Mouse (Mus musculus): Measurements from ENCODE around the gene Ccnjl. TPM values are rescaled to one million over a fixed set of nuclear protein-coding genes. Genes with fewer than 3 reads are reported as not detected.

Ccnjl gene
- polyA plus RNA-seq, 1 experiment from 2014 or later: 44.0 TPM

- Histone ChIP-seq H3K4me2 (ENCODE audit: low read depth) (no peak overlapping the region), H3K9me3 (ENCODE audit: control insufficient read depth, low read length) (no peaks in the 10 kb centered on the region), H3K27ac (ENCODE audit: low read depth, low read length) (0 out of 2 replicates have a peak overlapping the region, but pooled peaks have one; percentile 35), H3K27me3 (ENCODE audit: control insufficient read depth, insufficient read depth, low read length) (no peaks in the 10 kb centered on the region), H3K9ac (ENCODE audit: low read length) (no peak overlapping the region), H3K4me1 (ENCODE audit: control insufficient read depth, insufficient read depth, low read length) (no peaks in the 10 kb centered on the region; the same call in 1 of the 2 replicates), H3K36me3 (ENCODE audit: control insufficient read depth, insufficient read depth, low read length) (peaks cover 10% of the 10 kb centered on the region), H3K4me3 (ENCODE audit: low read depth, low read length) (no peak overlapping the region)
- 30% methylated on average over 6 of the region's 6 CpGs for WGBS
- DNase-seq (ENCODE audit: low spot score): peak; percentile 50
- ATAC-seq (ENCODE audit: insufficient read depth, low FRiP score, low TSS enrichment): peak; percentile 86
Observed at GRCm38 (mm10) chr11:43539863-43540262, 11.3 kb downstream of the Ccnjl start.

GRCm38 (mm10) chr11:43543711-43544466, 15.3 kb downstream of the Ccnjl start:
- no peak overlapping the region for H3K27ac ChIP-seq (ENCODE audit: low read depth, low read length)
- no peak overlapping the region for H3K9ac ChIP-seq (ENCODE audit: low read length)
- no peak overlapping the region for H3K4me3 ChIP-seq (ENCODE audit: low read depth, low read length)
- no peak for DNase-seq (ENCODE audit: low spot score)
- H3K4me1 ChIP-seq (ENCODE audit: control insufficient read depth, insufficient read depth, low read length): peaks cover 5% of the 10 kb centered on the region; the same call in 1 of the 2 replicates
- no peaks in the 10 kb centered on the region for H3K9me3 ChIP-seq (ENCODE audit: control insufficient read depth, low read length)
- no peak overlapping the region for H3K4me2 ChIP-seq (ENCODE audit: low read depth)
- ATAC-seq (ENCODE audit: insufficient read depth, low FRiP score, low TSS enrichment): no peak
- peaks cover 6% of the 10 kb centered on the region for H3K36me3 ChIP-seq (ENCODE audit: control insufficient read depth, insufficient read depth, low read length)
- WGBS: 93% methylated on average over 15 of the region's 15 CpGs
- no peaks in the 10 kb centered on the region for H3K27me3 ChIP-seq (ENCODE audit: control insufficient read depth, insufficient read depth, low read length)

GRCm38 (mm10) chr11:43544819-43545218, 16.2 kb downstream of the Ccnjl start:
- ATAC-seq (ENCODE audit: insufficient read depth, low FRiP score, low TSS enrichment) (no peak), DNase-seq (ENCODE audit: low spot score) (no peak)
- 92% methylated on average over 7 of the region's 7 CpGs for WGBS
- no peak overlapping the region for H3K4me2 ChIP-seq (ENCODE audit: low read depth)
- H3K27me3 ChIP-seq (ENCODE audit: control insufficient read depth, insufficient read depth, low read length): no peaks in the 10 kb centered on the region
- no peak overlapping the region for H3K9ac ChIP-seq (ENCODE audit: low read length)
- H3K4me3 ChIP-seq (ENCODE audit: low read depth, low read length): no peak overlapping the region
- no peaks in the 10 kb centered on the region for H3K9me3 ChIP-seq (ENCODE audit: control insufficient read depth, low read length)
- H3K36me3 ChIP-seq (ENCODE audit: control insufficient read depth, insufficient read depth, low read length): peaks cover 6% of the 10 kb centered on the region
- no peak overlapping the region for H3K27ac ChIP-seq (ENCODE audit: low read depth, low read length)
- H3K4me1 ChIP-seq (ENCODE audit: control insufficient read depth, insufficient read depth, low read length): peaks cover 5% of the 10 kb centered on the region; the same call in 1 of the 2 replicates

- Histone ChIP-seq H3K4me2 (ENCODE audit: low read depth) (no peak overlapping the region), H3K9ac (ENCODE audit: low read length) (no peak overlapping the region), H3K4me3 (ENCODE audit: low read depth, low read length) (no peak overlapping the region), H3K4me1 (ENCODE audit: control insufficient read depth, insufficient read depth, low read length) (peaks cover 5% of the 10 kb centered on the region; the same call in 1 of the 2 replicates), H3K9me3 (ENCODE audit: control insufficient read depth, low read length) (no peaks in the 10 kb centered on the region), H3K36me3 (ENCODE audit: control insufficient read depth, insufficient read depth, low read length) (peaks cover 6% of the 10 kb centered on the region), H3K27me3 (ENCODE audit: control insufficient read depth, insufficient read depth, low read length) (no peaks in the 10 kb centered on the region), H3K27ac (ENCODE audit: low read depth, low read length) (no peak overlapping the region)
- DNase-seq (ENCODE audit: low spot score) (no peak), ATAC-seq (ENCODE audit: insufficient read depth, low FRiP score, low TSS enrichment) (no peak)
- WGBS: 74% methylated on average over 16 of the region's 16 CpGs
Observed at GRCm38 (mm10) chr11:43545873-43546475, 17.4 kb downstream of the Ccnjl start.

- H3K9ac ChIP-seq (ENCODE audit: low read length): no peak overlapping the region
- no peaks in the 10 kb centered on the region for H3K27me3 ChIP-seq (ENCODE audit: control insufficient read depth, insufficient read depth, low read length)
- H3K36me3 ChIP-seq (ENCODE audit: control insufficient read depth, insufficient read depth, low read length): peaks cover 6% of the 10 kb centered on the region
- H3K4me3 ChIP-seq (ENCODE audit: low read depth, low read length): no peak overlapping the region
- no peaks in the 10 kb centered on the region for H3K9me3 ChIP-seq (ENCODE audit: control insufficient read depth, low read length)
- peaks cover 5% of the 10 kb centered on the region; the same call in 1 of the 2 replicates for H3K4me1 ChIP-seq (ENCODE audit: control insufficient read depth, insufficient read depth, low read length)
- H3K27ac ChIP-seq (ENCODE audit: low read depth, low read length): no peak overlapping the region
- WGBS: 69% methylated on average over 4 of the region's 4 CpGs
- H3K4me2 ChIP-seq (ENCODE audit: low read depth): no peak overlapping the region
- DNase-seq (ENCODE audit: low spot score) (no peak), ATAC-seq (ENCODE audit: insufficient read depth, low FRiP score, low TSS enrichment) (no peak)
Observed at GRCm38 (mm10) chr11:43546678-43547077, 18.1 kb downstream of the Ccnjl start.

GRCm38 (mm10) chr11:43548148-43548547, 19.6 kb downstream of the Ccnjl start:
- 62% methylated on average over 7 of the region's 7 CpGs for WGBS
- Histone ChIP-seq H3K4me2 (ENCODE audit: low read depth) (no peak overlapping the region), H3K9ac (ENCODE audit: low read length) (no peak overlapping the region), H3K27ac (ENCODE audit: low read depth, low read length) (peak overlapping the region; percentile 53; the same call in 1 of the 2 replicates), H3K36me3 (ENCODE audit: control insufficient read depth, insufficient read depth, low read length) (peaks cover 5% of the 10 kb centered on the region), H3K9me3 (ENCODE audit: control insufficient read depth, low read length) (no peaks in the 10 kb centered on the region), H3K27me3 (ENCODE audit: control insufficient read depth, insufficient read depth, low read length) (no peaks in the 10 kb centered on the region), H3K4me3 (ENCODE audit: low read depth, low read length) (no peak overlapping the region), H3K4me1 (ENCODE audit: control insufficient read depth, insufficient read depth, low read length) (peaks cover 5% of the 10 kb centered on the region; the same call in 1 of the 2 replicates)
- peak; percentile 51 for DNase-seq (ENCODE audit: low spot score)
- ATAC-seq (ENCODE audit: insufficient read depth, low FRiP score, low TSS enrichment): no peak

- H3K4me1 ChIP-seq (ENCODE audit: control insufficient read depth, insufficient read depth, low read length): peaks cover 5% of the 10 kb centered on the region; the same call in 1 of the 2 replicates
- no peak for ATAC-seq (ENCODE audit: insufficient read depth, low FRiP score, low TSS enrichment)
- no peak overlapping the region for H3K4me2 ChIP-seq (ENCODE audit: low read depth)
Observed at GRCm38 (mm10) chr11:43548657-43549435, 20.3 kb downstream of the Ccnjl start.

GRCm38 (mm10) chr11:43549701-43550100, 21.1 kb downstream of the Ccnjl start:
- Histone ChIP-seq H3K4me2 (ENCODE audit: low read depth) (no peak overlapping the region), H3K4me1 (ENCODE audit: control insufficient read depth, insufficient read depth, low read length) (peaks cover 5% of the 10 kb centered on the region; the same call in 1 of the 2 replicates), H3K4me3 (ENCODE audit: low read depth, low read length) (no peak overlapping the region), H3K36me3 (ENCODE audit: control insufficient read depth, insufficient read depth, low read length) (peaks cover 4% of the 10 kb centered on the region; the same call in 1 of the 2 replicates), H3K27ac (ENCODE audit: low read depth, low read length) (no peak overlapping the region), H3K9ac (ENCODE audit: low read length) (no peak overlapping the region), H3K27me3 (ENCODE audit: control insufficient read depth, insufficient read depth, low read length) (no peaks in the 10 kb centered on the region), H3K9me3 (ENCODE audit: control insufficient read depth, low read length) (no peaks in the 10 kb centered on the region)
- ATAC-seq (ENCODE audit: insufficient read depth, low FRiP score, low TSS enrichment) (no peak), DNase-seq (ENCODE audit: low spot score) (no peak)
- 65% methylated on average over 11 of the region's 11 CpGs for WGBS

More at GRCm38 (mm10) chr11:43548657-43549435, 20.3 kb downstream of the Ccnjl start:
- no peaks in the 10 kb centered on the region for H3K9me3 ChIP-seq (ENCODE audit: control insufficient read depth, low read length)
- no peak overlapping the region for H3K9ac ChIP-seq (ENCODE audit: low read length)
- DNase-seq (ENCODE audit: low spot score): no peak
- no peaks in the 10 kb centered on the region for H3K27me3 ChIP-seq (ENCODE audit: control insufficient read depth, insufficient read depth, low read length)
- peaks cover 4% of the 10 kb centered on the region; the same call in 1 of the 2 replicates for H3K36me3 ChIP-seq (ENCODE audit: control insufficient read depth, insufficient read depth, low read length)
- H3K27ac ChIP-seq (ENCODE audit: low read depth, low read length): 0 out of 2 replicates have a peak overlapping the region, but pooled peaks have one; percentile 8
- 87% methylated on average over 12 of the region's 12 CpGs for WGBS
- H3K4me3 ChIP-seq (ENCODE audit: low read depth, low read length): no peak overlapping the region
